Mouse (Mus musculus) lung, embryonic 14.5 days (tissue): ENCODE results near the gene Akr7a5. TPM values are rescaled to one million over a fixed set of nuclear protein-coding genes. Genes with fewer than 3 reads are reported as not detected.

Experiments
- ATAC-seq: fragments of 200-750 bp; cut with Nextera tagmentation; 2 replicates; pipeline ENCODE4 v1.8.0; 2017; ENCODE audit warnings: mild to moderate bottlenecking, moderate TSS enrichment, moderate library complexity; ENCODE audit not compliant: insufficient read depth
- DNase-seq: peaks from one replicate; pipeline ENCODE4 v3.0.0-alpha.2; 2015
- H3K27ac ChIP-seq: fragments of 300-500 bp; sonication (generic); 2 replicates; pipeline ENCODE4 v1.5.1; 2014; ENCODE audit warnings: low read depth, mild to moderate bottlenecking, moderate library complexity
- H3K27me3 ChIP-seq: fragments of 300-500 bp; sonication (generic); 2 replicates; pipeline ENCODE4 v1.6.1; 2014; ENCODE audit warnings: low read length, control low read depth; ENCODE audit not compliant: insufficient read depth
- H3K36me3 ChIP-seq: fragments of 300-500 bp; sonication (generic); 2 replicates; pipeline ENCODE4 v1.6.1; 2014; ENCODE audit warnings: control low read depth; ENCODE audit not compliant: insufficient read depth
- H3K4me1 ChIP-seq: fragments of 300-500 bp; sonication (generic); 2 replicates; pipeline ENCODE4 v1.6.1; 2014; ENCODE audit warnings: antibody characterized with exemption, control low read depth; ENCODE audit not compliant: insufficient read depth
- H3K4me2 ChIP-seq: fragments of 300-500 bp; sonication (generic); 2 replicates; pipeline ENCODE4 v1.6.1; 2014; ENCODE audit warnings: mild to moderate bottlenecking
- H3K4me3 ChIP-seq: fragments of 300-500 bp; sonication (generic); 2 replicates; pipeline ENCODE4 v1.5.1; 2014; ENCODE audit warnings: low read depth, low read length
- H3K9ac ChIP-seq: fragments of 300-500 bp; sonication (generic); 2 replicates; pipeline ENCODE4 v1.6.1; 2014
- H3K9me3 ChIP-seq: fragments of 300-500 bp; sonication (generic); 2 replicates; pipeline ENCODE4 v1.6.1; 2016; ENCODE audit warnings: low read depth, low read length, control low read depth
- CTCF ChIP-seq: IDR thresholded peaks from 2 replicates; pipeline ENCODE4 v1.5.1; 2016; ENCODE audit warnings: antibody characterized with exemption, low read depth
- WGBS: fragments of 180-500 bp; shearing (Covaris S2); extraction: QIAGEN DNeasy Blood & Tissue Kit; methylation state at CpG from one replicate; pipeline ENCODE4 v1.1.7; 2014; 5-methylcytosine and 5-hydroxymethylcytosine counted together
- polyA plus RNA-seq: library from polyadenylated mRNA; unstranded; fragments of >200 nt; fragmentation: Nextera tagmentation; extraction: Ambion mirVana; gene quantifications from 2 replicates; pipeline ENCODE4 v1.2.1, GENCODE M21; 2014

Gene Akr7a5
- polyA plus RNA-seq, 1 experiment from 2014 or later = 101 TPM

DNA sequence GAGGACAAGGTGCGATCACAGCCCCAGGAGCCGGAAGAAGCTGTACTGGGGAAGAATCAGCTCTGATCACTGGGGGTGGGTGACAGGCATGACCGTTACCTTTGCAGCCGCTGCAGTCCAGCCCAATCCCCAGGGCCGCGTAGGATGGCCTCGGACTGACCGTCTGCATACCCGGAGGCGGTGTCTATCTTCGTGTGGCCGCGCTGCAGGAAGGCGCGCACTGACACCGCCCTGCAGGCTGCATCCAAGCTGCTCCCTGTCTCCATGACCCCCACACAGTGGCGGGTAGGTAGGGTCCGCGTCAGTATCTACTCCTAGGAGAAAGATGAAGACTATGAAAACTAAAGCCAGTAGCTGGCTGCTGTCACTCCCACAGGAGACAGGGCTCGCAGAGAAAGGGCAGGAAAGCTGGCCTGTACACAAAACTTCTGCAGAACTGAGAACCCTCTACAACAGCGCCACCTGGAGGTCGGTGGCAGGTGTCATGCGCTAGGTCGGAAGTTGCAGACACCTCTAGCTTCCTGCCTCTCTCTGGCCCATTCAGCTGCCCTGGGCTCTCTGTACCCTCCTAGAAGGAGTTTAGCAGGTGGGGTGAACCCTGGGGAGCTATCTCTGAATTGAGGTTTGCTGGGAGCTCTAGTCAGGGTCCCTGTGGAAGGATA, 26.4 kb downstream of the Akr7a5 start:
- Histone ChIP-seq H3K27me3 (peaks cover 3% of the 10 kb centered on the region; the same call in 1 of the 2 replicates), H3K36me3 (no peaks in the 10 kb centered on the region), H3K27ac (no peak overlapping the region), H3K4me3 (peak overlapping the region; percentile 27), H3K9me3 (no peaks in the 10 kb centered on the region), H3K9ac (peak overlapping the region; percentile 36; the same call in 1 of the 2 replicates), H3K4me2 (peak overlapping the region; percentile 52), H3K4me1 (no peaks in the 10 kb centered on the region)
- ATAC-seq (peak; percentile 49; the same call in 1 of the 2 replicates), DNase-seq (peak; percentile 92)
- peak; percentile 90 for TF ChIP-seq CTCF
- 16% methylated on average over 24 of the region's 24 CpGs for WGBS

DNA sequence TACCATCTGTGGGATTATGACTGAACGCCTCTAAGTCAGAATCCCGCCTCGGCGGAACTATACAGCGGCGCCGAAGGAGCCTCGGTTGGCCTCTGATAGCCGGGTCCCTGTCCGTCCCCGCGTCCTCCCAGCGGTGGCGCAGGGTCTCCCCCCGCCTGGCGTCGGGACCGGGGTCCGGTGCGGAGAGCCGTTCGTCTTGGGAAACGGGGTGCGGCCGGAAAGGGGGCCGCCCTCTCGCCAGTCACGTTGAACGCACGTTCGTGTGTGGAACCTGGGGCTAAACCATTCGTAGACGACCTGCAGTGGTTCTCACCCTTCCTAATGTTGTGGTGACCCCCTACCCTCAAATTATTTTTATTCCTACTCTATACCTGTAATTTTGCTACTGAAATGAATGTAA, 27.6 kb downstream of the Akr7a5 start:
- H3K27me3 ChIP-seq = peaks cover 3% of the 10 kb centered on the region; the same call in 1 of the 2 replicates
- no peaks in the 10 kb centered on the region for H3K9me3 ChIP-seq
- H3K4me1 ChIP-seq = no peaks in the 10 kb centered on the region
- no peak for TF ChIP-seq CTCF
- no peak overlapping the region for H3K9ac ChIP-seq
- ATAC-seq (no peak), DNase-seq (no peak)
- H3K36me3 ChIP-seq = no peaks in the 10 kb centered on the region
- WGBS = 38% methylated on average over 33 of the region's 33 CpGs
- H3K4me3 ChIP-seq = no peak overlapping the region
- no peak overlapping the region for H3K27ac ChIP-seq
- no peak overlapping the region for H3K4me2 ChIP-seq

DNA sequence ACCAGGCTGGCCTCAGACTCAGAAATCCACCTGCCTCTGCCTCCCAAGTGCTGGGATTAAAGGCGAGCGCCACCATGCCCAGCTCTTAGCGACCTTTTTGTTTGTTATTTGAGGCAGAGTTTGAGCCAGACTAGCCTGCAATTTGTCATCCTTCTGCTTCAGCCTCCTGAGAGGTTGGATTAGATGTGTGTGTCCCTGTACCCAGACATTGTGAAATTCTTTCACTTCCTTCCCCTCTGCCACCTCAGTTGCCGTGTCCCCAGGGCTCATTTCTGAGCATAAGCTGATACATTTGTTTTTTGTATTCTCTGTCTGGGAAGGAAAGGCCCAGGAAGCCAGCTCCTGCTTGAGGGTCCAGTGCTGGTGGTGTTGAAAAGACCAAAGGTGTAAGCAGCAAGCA, 30.3 kb downstream of the Akr7a5 start:
- Histone ChIP-seq H3K4me3 (no peak overlapping the region), H3K4me2 (no peak overlapping the region), H3K9ac (no peak overlapping the region), H3K27me3 (peaks cover 3% of the 10 kb centered on the region; the same call in 1 of the 2 replicates), H3K27ac (no peak overlapping the region), H3K9me3 (no peaks in the 10 kb centered on the region), H3K36me3 (peaks cover under 1% of the 10 kb centered on the region; the same call in 1 of the 2 replicates), H3K4me1 (no peaks in the 10 kb centered on the region)
- ATAC-seq (no peak), DNase-seq (no peak)
- WGBS = 67% methylated on average over 4 of the region's 4 CpGs
- no peak for TF ChIP-seq CTCF

DNA sequence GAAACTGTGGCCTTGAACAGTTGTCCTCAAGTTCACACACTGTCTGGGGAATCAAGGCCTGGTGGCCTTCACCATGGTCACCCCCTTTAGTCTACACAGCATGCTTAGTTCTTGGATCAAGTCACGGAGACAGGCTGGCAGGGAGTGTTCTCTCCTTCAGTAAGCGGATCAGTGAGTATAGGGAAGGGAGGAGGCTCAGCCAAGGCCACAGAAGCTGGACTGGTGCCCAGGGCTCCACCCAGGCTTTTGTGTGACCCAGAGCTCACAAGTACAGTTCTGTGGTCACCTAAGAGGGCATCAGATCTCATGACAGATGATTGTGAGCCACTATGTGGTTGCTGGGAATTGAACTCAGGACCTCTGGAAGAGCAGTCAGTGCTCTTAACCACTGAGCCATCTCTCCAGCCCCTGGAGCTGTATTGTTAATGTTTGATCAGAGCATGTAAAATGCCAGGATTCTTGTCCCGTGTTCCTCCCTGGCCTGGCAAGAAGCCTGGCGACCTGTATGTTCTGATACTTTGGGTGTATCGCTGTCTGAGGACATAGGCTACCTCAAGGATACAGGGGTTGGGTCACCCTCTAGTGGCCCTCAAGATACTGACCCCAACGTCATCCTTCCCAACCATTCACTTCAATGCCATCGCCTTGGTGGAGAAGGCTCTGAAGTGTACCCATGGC, 31.2 kb downstream of the Akr7a5 start:
- DNase-seq = no peak

DNA sequence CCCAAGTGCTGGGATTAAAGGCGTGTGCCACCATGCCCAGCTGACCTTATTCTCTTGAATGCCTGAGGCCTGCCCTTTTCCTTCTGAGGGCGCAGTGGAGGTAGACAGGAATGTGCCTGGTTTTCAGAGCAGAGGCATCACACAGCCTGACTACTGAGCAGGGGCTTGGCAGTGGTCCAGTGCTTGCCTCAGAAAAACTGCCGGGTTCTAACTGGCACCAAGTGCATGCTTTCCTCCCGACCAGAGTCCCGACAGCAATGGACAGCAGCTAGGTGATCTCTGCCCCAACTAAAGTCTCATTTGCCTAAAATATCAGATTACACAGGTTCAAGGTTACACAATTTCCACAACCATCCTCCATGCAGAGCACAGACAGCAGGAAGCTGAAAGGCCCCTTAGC, 33.2 kb downstream of the Akr7a5 start:
- H3K9ac ChIP-seq = no peak overlapping the region
- WGBS = 54% methylated on average over 5 of the region's 5 CpGs
- H3K4me2 ChIP-seq = no peak overlapping the region
- ATAC-seq = no peak
- peak; percentile 31 for DNase-seq
- H3K36me3 ChIP-seq = peaks cover 28% of the 10 kb centered on the region
- no peaks in the 10 kb centered on the region for H3K9me3 ChIP-seq
- no peaks in the 10 kb centered on the region for H3K27me3 ChIP-seq
- no peak overlapping the region for H3K27ac ChIP-seq
- no peaks in the 10 kb centered on the region for H3K4me1 ChIP-seq
- H3K4me3 ChIP-seq = no peak overlapping the region
- no peak for TF ChIP-seq CTCF

More for the DNA sequence above, 31.2 kb downstream of the Akr7a5 start:
- ATAC-seq = no peak
- Histone ChIP-seq H3K4me1 (no peaks in the 10 kb centered on the region), H3K4me3 (no peak overlapping the region), H3K4me2 (no peak overlapping the region), H3K9ac (no peak overlapping the region), H3K9me3 (no peaks in the 10 kb centered on the region), H3K36me3 (peaks cover 9% of the 10 kb centered on the region), H3K27ac (no peak overlapping the region), H3K27me3 (peaks cover 3% of the 10 kb centered on the region; the same call in 1 of the 2 replicates)
- WGBS = 70% methylated on average over 7 of the region's 7 CpGs
- TF ChIP-seq CTCF = peak; percentile 2; the same call in 1 of the 2 replicates

DNA sequence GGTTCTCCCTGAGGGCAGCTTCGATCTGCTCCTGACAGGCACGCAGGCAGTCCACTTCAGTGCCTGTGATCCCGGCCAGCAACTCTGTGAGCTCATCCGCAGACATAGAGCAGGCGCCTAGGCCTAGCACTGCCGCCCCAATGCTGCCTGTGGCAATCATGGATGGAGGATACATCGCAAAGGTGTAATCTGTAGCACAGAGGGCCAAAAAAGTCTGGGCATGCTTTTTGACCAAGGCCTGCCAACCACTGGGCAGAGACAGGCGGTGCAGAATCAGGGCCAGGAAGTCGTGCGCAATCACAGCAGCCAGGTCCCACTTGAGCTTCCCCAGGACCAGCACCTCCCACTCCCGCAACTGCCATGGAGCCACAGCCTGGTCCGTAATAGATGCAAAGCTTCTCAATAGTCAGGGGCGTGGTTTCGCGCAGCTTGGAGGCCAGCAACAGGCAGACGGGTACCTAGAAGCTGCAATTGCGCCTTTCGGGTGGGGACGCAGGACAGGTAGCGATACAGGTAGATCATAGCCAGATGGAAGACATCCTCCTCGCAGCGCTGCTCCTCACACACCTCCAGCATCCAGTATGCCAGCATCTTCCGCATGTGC, 35.0 kb downstream of the Akr7a5 start:
- Histone ChIP-seq H3K4me1 (no peaks in the 10 kb centered on the region), H3K9ac (no peak overlapping the region), H3K27me3 (no peaks in the 10 kb centered on the region), H3K4me3 (no peak overlapping the region), H3K27ac (no peak overlapping the region), H3K36me3 (peaks cover 46% of the 10 kb centered on the region), H3K4me2 (no peak overlapping the region), H3K9me3 (no peaks in the 10 kb centered on the region)
- 80% methylated on average over 23 of the region's 23 CpGs for WGBS
- no peak for ATAC-seq
- DNase-seq = no peak
- TF ChIP-seq CTCF = no peak
